Mouse (Mus musculus): ENCODE data around the gene 1700008O03Rik. TPM values are rescaled to one million over a fixed set of nuclear protein-coding genes. Genes with fewer than 3 reads are reported as not detected.

Gene 1700008O03Rik
- total RNA-seq, 2 experiments from 2014 or later: 3.0 to 3.3 TPM

DNA sequence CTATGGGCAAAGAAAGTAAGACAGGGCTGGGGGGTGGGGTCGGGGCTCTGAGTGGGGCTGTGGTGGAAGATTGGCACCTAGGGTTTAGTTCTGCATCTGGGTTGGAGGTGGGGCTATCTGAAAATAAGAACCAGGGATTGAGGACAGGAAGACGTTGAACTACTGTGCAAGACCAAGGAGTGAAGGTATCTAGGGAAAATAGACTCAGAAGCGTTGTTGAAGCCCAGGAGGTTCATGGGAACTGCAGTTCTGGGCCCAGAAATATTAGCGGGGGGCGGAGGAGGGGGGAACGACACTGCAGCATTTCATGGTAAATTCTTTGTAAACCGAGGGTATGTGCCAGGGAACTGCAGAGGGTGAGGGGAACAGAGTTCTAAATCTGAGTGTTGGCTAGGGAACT, 12.2 kb downstream of the 1700008O03Rik start:
- TF ChIP-seq CTCF (conservative IDR thresholded peaks at IDR 0.05): peak; percentile 22; the same call in 1 of the 2 replicates
- no peak for DNase-seq (ENCODE audit: low spot score in 2 of 2)
- H3K27ac ChIP-seq: peak overlapping the region; percentile 98
- H3K4me3 ChIP-seq: peak overlapping the region; percentile 73

DNA sequence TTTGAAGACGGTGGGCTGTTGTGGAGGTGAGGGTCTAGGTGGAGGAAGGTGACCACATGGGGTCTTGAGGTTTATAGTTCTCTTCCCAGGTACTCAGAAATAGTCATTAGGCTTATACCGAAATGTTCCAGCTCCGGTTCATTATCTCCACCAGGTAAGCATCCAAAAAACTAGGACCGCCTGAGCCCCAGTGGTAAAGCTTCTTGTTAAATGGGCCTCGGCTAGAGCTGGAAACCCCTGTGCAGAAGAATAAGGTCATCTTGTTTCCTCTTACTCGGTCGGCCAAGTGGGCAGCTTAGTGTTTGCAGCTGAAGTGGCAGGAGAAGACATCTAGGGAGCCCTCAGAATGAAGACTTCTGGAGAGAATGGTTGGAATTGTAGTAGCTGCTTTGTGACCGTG, 12.9 kb downstream of the 1700008O03Rik start:
- no peak for TF ChIP-seq CTCF (conservative IDR thresholded peaks at IDR 0.05)
- Histone ChIP-seq H3K27ac (no peak overlapping the region), H3K4me3 (no peak overlapping the region)
- DNase-seq (ENCODE audit: low spot score in 2 of 2): no peak

DNA sequence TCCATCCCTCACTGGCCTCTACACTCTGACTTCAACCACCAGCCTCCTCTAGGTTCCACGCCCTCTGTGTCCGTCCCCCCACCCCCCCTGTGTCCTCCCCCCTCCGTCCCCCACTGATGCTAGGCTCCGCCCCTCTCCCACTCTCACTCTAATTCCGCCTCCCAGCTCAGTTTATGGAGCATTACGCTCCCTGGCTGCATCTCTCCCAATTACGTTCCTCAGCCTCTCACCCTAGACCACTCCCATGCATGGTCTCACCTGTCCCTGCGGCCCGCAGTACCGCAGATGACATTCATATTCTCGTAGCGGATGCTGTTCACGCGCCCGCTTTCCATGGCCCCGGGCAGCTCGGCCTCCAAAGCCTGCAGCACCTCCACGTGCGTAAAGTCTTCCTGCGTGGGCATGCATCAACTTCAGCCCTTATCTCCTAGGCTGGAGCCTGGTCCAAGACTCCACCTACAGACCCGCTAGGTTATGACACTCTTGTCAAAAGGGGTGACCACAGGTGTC, 24.8 kb downstream of the 1700008O03Rik start:
- Histone ChIP-seq H3K27ac (peak overlapping the region; percentile 98), H3K4me3 (peak overlapping the region; percentile 66)
- DNase-seq (ENCODE audit: low spot score in 2 of 2): peak in 1 of 2 experiments; percentile 36
- TF ChIP-seq CTCF (conservative IDR thresholded peaks at IDR 0.05): peak; percentile 33

DNA sequence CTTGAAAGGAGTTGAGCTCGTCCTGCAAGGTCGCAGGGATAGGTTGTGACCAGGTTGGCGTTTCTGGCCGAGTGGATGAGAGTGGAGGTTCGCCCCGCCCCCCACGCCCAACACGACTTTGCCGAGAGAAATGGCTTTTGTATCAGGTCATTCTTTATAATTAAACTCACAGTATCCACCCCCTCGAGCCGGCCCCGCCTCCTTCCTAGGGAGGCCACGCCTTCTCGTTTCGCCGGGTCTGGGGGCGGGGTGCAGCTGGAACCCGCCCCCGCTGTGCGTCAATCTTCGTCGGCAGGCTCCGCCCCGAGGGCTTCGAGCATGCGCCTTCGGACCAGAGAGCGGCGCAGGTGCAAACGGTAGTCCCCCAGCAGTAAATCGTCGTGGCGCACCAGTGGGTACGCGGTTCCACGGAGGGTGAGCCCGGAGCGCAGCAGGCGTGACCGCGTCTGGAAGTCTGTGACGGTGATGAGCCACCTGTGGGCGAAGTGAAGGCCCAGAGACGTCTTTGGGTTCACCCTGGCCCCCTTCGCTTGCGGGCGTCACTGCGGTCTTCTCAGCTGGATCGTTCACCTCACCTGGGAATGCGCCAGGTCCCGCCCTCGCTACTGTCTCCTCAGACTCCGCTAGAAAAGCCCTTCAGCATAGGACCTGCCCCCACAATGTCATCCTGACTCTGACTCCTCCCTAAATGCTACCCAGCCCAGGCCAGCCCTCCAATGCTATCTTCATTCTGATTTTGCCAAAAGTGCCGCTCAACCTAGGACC, 25.5 kb downstream of the 1700008O03Rik start:
- peak; percentile 97 for DNase-seq (ENCODE audit: low spot score in 2 of 2)
- Histone ChIP-seq H3K4me3 (peak overlapping the region; percentile 66), H3K27ac (peak overlapping the region; percentile 98)
- TF ChIP-seq CTCF (conservative IDR thresholded peaks at IDR 0.05): no peak

DNA sequence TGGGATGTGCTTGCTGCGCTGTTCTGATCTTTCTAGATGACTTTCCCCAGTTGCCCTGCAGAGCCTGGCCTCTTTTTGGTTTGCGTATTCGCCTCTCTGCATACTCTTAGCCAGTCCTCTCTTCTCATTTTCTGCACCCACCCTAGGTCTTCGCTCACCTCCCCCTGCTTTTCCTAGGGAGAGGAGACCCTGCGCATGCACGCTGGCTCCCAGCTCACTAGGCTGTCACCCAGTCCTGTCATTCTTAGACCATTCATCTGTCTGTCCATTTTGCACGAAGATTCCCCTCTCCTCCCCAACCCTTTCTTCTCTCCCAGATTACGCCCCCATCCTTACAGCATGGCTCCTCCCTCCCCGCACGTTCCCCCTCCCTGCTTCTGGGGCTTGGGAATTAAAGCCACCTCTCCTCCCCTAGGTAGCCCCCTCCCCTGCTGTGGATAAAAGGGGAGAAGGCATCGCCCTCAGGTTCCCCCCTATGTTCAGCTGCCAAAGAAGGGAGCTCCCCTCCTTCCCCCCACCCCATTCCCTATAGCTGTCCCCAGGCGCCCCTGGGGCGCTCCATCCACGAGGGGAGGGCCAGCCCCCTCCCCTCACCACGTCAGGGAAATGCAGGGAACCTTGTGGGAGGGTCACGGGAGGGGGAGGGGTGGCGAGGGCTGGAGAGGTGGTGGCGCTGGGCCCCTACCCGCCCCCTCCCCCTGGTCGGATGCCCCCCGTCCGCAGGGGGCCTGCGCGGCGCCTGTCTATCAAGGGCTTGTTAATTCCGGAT, 26.6 kb downstream of the 1700008O03Rik start:
- TF ChIP-seq CTCF (conservative IDR thresholded peaks at IDR 0.05): no peak
- peak overlapping the region; percentile 66; the same call in 1 of the 2 replicates for H3K4me3 ChIP-seq
- H3K27ac ChIP-seq: peak overlapping the region; percentile 98
- peak in 1 of 2 experiments; percentile 18 for DNase-seq (ENCODE audit: low spot score in 2 of 2)

DNA sequence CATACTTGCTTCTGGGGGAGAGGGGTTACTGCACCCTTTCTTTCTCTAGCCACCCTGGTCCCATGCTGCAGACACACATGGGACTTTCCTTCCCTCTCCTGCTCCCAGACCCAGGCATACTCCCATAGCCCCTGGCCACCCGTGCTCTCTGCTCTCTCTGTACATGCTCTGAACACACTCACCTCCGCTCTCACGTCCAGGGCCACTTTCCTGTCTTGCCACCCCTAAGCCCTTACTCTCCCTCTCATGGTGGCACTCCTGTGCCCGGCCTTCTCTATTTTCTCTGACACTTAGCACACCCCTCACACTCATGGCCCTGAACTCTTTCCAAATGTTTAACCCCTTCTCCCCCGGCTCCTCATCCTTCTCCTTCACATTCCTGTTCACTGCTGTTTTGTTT, 27.6 kb downstream of the 1700008O03Rik start:
- Histone ChIP-seq H3K4me3 (no peak overlapping the region), H3K27ac (peak overlapping the region; percentile 36; the same call in 1 of the 2 replicates)
- no peak for TF ChIP-seq CTCF (conservative IDR thresholded peaks at IDR 0.05)
- no peak for DNase-seq (ENCODE audit: low spot score in 2 of 2)

DNA sequence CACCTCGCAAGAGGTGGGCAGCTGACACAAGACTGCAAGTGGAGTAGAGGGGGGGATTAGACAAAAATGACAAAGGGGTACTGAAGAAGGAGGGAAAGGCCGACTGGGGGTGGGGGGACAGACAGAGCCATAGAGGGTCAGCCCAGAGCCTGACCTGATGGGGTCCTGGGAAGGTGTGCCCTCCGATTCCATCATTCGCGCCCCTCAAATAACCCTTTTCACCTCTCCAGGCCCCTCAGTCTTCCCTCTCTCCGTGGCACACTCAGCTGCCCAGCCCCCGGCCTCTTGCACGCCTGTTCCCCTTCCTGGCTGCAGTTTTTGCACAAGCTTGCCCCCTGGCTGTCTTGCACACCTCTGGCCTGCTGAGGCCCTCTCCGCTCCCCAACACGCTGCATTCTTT, 28.1 kb downstream of the 1700008O03Rik start:
- Histone ChIP-seq H3K4me3 (no peak overlapping the region), H3K27ac (peak overlapping the region; percentile 67; the same call in 1 of the 2 replicates)
- DNase-seq (ENCODE audit: low spot score in 2 of 2): no peak
- no peak for TF ChIP-seq CTCF (conservative IDR thresholded peaks at IDR 0.05)

DNA sequence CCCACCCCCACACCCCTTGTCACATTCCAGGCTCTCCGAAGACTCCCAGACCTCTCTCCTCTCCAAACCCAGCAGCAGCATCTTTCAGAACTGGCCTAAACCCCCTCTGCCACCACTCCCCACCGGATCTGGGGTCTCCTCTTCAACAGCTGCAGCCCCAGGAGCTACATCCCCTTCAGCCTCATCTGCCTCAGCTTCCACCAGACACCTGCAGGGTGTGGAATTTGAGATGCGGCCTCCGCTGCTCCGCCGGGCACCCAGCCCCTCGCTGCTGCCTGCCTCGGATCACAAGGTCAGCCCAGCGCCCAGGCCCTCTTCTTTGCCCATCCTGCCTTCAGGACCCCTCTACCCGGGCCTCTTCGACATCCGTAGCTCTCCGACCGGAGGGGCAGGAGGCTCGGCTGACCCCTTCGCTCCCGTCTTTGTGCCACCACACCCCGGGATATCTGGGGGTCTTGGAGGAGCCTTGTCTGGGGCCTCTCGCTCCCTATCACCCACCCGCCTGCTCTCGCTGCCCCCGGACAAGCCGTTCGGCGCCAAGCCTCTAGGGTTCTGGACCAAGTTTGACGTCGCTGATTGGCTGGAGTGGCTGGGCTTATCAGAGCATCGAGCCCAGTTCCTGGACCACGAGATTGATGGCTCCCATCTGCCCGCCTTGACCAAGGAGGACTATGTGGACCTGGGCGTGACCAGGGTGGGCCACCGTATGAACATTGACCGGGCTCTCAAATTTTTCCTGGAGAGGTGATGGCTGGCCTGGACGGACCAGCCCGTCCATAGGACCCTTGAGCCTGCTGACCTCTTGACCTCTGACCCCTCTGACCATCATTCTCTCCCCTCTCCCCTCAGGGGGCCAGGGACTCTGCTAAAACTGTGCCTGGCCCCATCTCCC, 28.8 kb downstream of the 1700008O03Rik start:
- H3K27ac ChIP-seq: peak overlapping the region; percentile 67; the same call in 1 of the 2 replicates
- no peak overlapping the region for H3K4me3 ChIP-seq
- no peak for TF ChIP-seq CTCF (conservative IDR thresholded peaks at IDR 0.05)
- no peak for DNase-seq (ENCODE audit: low spot score in 2 of 2)

DNA sequence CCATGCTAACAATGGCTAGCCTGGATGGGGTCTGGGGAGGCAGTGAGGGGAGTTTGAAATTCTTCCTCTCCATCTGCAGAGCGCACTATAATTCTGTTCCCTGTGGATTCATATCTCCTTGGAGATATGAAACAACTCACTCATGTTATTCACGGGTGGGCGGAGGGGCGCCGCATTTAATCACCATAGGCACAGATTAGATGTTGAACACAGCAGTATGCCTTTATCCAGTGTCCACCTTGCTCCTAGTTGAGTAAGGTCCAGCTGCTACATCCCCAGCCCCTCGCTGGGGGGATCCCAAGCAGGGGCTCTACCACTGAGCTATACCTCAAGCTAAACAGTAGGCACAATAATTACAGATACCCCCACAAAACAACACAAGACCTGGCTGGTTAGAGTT, 30.2 kb downstream of the 1700008O03Rik start:
- TF ChIP-seq CTCF (conservative IDR thresholded peaks at IDR 0.05): no peak
- DNase-seq (ENCODE audit: low spot score in 2 of 2): no peak
- H3K27ac ChIP-seq: peak overlapping the region; percentile 69
- H3K4me3 ChIP-seq: no peak overlapping the region

DNA sequence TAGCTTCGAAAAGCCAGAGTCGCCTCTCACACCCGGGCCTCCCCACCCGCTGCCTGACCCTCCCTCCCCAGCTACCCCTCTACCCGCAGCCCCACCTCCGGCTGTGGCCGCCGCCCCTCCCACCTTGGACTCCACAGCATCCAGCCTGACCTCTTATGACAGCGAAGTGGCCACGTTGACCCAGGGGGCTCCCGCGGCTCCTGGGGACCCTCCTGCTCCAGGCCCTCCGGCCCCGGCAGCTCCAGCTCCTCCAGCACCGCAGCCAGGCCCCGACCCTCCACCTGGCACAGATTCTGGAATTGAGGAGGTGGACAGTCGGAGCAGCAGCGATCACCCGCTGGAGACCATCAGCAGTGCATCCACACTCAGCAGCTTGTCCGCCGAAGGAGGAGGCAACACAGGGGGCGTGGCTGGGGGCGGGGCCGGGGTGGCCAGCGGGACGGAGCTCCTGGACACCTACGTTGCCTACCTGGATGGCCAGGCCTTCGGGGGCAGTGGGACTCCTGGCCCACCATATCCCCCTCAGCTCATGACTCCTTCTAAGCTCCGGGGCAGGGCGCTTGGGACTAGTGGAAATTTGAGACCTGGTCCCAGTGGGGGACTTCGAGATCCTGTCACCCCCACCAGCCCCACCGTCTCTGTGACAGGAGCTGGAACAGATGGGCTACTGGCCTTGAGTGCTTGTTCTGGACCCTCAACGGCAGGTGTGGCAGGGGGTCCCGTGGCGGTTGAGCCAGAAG, 31.8 kb downstream of the 1700008O03Rik start:
- DNase-seq (ENCODE audit: low spot score in 2 of 2): no peak
- Histone ChIP-seq H3K4me3 (no peak overlapping the region), H3K27ac (peak overlapping the region; percentile 75)
- no peak for TF ChIP-seq CTCF (conservative IDR thresholded peaks at IDR 0.05)

DNA sequence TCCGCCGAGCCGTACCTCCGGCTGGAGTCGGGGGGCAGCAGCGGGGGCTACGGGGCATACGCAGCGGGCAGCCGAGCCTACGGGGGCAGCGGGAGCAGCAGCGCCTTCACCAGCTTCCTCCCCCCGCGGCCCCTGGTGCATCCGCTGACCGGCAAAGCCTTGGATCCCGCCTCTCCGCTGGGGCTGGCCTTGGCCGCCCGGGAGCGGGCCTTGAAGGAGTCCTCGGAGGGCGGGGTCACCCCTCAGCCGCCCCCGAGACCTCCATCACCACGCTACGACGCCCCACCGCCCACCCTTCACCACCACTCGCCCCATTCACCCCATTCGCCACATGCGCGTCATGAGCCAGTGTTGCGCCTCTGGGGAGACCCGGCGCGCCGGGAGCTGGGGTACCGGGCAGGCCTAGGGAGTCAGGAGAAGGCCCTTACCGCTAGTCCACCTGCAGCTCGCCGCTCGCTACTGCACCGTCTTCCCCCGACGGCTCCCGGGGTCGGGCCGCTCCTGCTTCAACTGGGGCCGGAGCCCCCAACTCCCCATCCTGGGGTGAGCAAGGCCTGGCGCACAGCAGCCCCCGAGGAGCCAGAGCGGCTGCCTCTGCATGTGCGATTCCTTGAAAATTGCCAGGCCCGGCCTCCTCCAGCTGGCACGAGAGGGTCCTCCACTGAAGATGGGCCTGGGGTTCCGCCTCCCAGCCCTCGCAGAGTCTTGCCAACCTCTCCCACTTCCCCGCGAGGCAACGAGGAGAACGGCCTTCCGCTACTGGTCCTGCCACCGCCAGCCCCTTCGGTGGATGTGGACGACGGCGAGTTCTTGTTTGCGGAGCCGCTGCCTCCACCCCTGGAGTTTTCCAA, 32.6 kb downstream of the 1700008O03Rik start:
- peak in 1 of 2 experiments; percentile 21 for DNase-seq (ENCODE audit: low spot score in 2 of 2)
- Histone ChIP-seq H3K4me3 (no peak overlapping the region), H3K27ac (peak overlapping the region; percentile 75)
- TF ChIP-seq CTCF (conservative IDR thresholded peaks at IDR 0.05): 0 out of 2 replicates have a peak, but pooled peaks have one; percentile 4
